Mouse (Mus musculus) intestine, embryonic 14.5 days (tissue): ENCODE data around the gene Fam240b. TPM values are rescaled to one million over a fixed set of nuclear protein-coding genes. Genes with fewer than 3 reads are reported as not detected.

Source experiments
- ATAC-seq: fragments of 200-750 bp; cut with Nextera tagmentation; replicated peaks from 2 replicates; pipeline ENCODE4 v1.8.0; 2017; ENCODE audit warnings: low read depth, moderate number of reproducible peaks, moderate TSS enrichment, moderate library complexity; ENCODE audit not compliant: low FRiP score, low TSS enrichment
- DNase-seq: peaks from one replicate; pipeline ENCODE4 v3.0.0-alpha.2; 2018; ENCODE audit warnings: low spot score
- H3K27ac ChIP-seq: fragments of 300-500 bp; sonication (generic); 2 replicates; pipeline ENCODE4 v1.5.1; 2014; ENCODE audit warnings: low read depth, mild to moderate bottlenecking, control low read depth
- H3K27me3 ChIP-seq: fragments of 300-500 bp; sonication (generic); replicated peaks from 2 replicates; pipeline ENCODE4 v1.6.1; 2014; ENCODE audit warnings: low read length, control low read depth; ENCODE audit not compliant: control insufficient read depth, insufficient read depth
- H3K36me3 ChIP-seq: fragments of 300-500 bp; sonication (generic); 2 replicates; pipeline ENCODE4 v1.6.1; 2014; ENCODE audit warnings: low read length, control low read depth; ENCODE audit not compliant: control insufficient read depth, insufficient read depth
- H3K4me1 ChIP-seq: fragments of 300-500 bp; sonication (generic); replicated peaks from 2 replicates; pipeline ENCODE4 v1.6.1; 2014; ENCODE audit warnings: low read length, control low read depth, mixed read lengths; ENCODE audit not compliant: control insufficient read depth, insufficient read depth
- H3K4me2 ChIP-seq: fragments of 300-500 bp; sonication (generic); 2 replicates; pipeline ENCODE4 v1.6.1; 2014; ENCODE audit warnings: low read length
- H3K4me3 ChIP-seq: fragments of 300-500 bp; sonication (generic); 2 replicates; pipeline ENCODE4 v1.5.1; 2014; ENCODE audit warnings: low read depth, low read length, control low read depth, mixed read lengths
- H3K9ac ChIP-seq: fragments of 300-500 bp; sonication (generic); 2 replicates; pipeline ENCODE4 v1.6.1; 2014; ENCODE audit warnings: mild to moderate bottlenecking, low read length
- H3K9me3 ChIP-seq: fragments of 300-500 bp; sonication (generic); 2 replicates; pipeline ENCODE4 v1.6.1; 2016; ENCODE audit warnings: low read length, control low read depth; ENCODE audit not compliant: control insufficient read depth
- WGBS: fragments of 180-500 bp; shearing (Covaris S2); extraction: QIAGEN DNeasy Blood & Tissue Kit; methylation state at CpG from one replicate; pipeline ENCODE4 v1.1.7; 2014; 5-methylcytosine and 5-hydroxymethylcytosine counted together
- polyA plus RNA-seq: library from polyadenylated mRNA; unstranded; fragments of >200 nt; fragmentation: Nextera tagmentation; extraction: Ambion mirVana; gene quantifications from 2 replicates; pipeline ENCODE4 v1.2.1, GENCODE M21; 2014

The Fam240b gene
- polyA plus RNA-seq, 1 experiment from 2014 or later = not detected

GRCm38 (mm10) chr13:64432017-64432995 is 65.3 kb downstream of the Fam240b start, which contains the start of gene Cdk20:
Cdk20 (plus strand) TSS chr13:64432314.
- under 1% methylated on average over 57 of the region's 57 CpGs for WGBS
- peak; percentile 94 for DNase-seq
- no peaks in the 10 kb centered on the region for H3K27me3 ChIP-seq
- no peaks in the 10 kb centered on the region for H3K36me3 ChIP-seq
- peak within 1 kb of the TSS; percentile 47 for H3K9ac ChIP-seq
- H3K9me3 ChIP-seq = no peaks in the 10 kb centered on the region
- peak within 1 kb of the TSS; percentile 50 for H3K4me3 ChIP-seq
- peak; percentile 99 for ATAC-seq
- peak within 1 kb of the TSS; percentile 61 for H3K4me2 ChIP-seq
- peak within 1 kb of the TSS; percentile 78 for H3K27ac ChIP-seq
- H3K4me1 ChIP-seq = peaks cover 5% of the 10 kb centered on the region; the same call in 1 of the 2 replicates

Other genes starting within 250 kb of the Fam240b start
- gene Cdc14b, start 222.5 kb downstream of the Fam240b start, polyA plus RNA-seq = 16.6 and 19.2 TPM in 2 replicates
- gene Aaed1, start 185.1 kb downstream of the Fam240b start, polyA plus RNA-seq = 42.9 and 47.3 TPM in 2 replicates
- gene Ctsl, start 126.9 kb downstream of the Fam240b start, polyA plus RNA-seq = 167 and 188 TPM in 2 replicates
- 9.8 and 10.7 TPM in 2 replicates for gene Cdk20, start 65.5 kb downstream of the Fam240b start, polyA plus RNA-seq